Mouse (Mus musculus) neural tube, embryonic 14.5 days (tissue): ENCODE results near the gene Dcun1d4. TPM values are rescaled to one million over a fixed set of nuclear protein-coding genes. Genes with fewer than 3 reads are reported as not detected.

Experiments
- ATAC-seq: fragments of 200-750 bp; cut with Nextera tagmentation; 2 replicates; pipeline ENCODE4 v1.8.0; 2017; ENCODE audit warnings: low read depth, mild to moderate bottlenecking, moderate TSS enrichment, moderate library complexity
- H3K27ac ChIP-seq: fragments of 300-500 bp; sonication (generic); 2 replicates; pipeline ENCODE4 v1.5.1; 2014; ENCODE audit warnings: low read depth, mild to moderate bottlenecking, control low read depth, low read length, moderate library complexity, mixed read lengths
- H3K27me3 ChIP-seq: fragments of 300-500 bp; sonication (generic); 2 replicates; pipeline ENCODE4 v1.6.1; 2014; ENCODE audit warnings: low read length; ENCODE audit not compliant: control insufficient read depth, insufficient read depth
- H3K36me3 ChIP-seq: fragments of 300-500 bp; sonication (generic); 2 replicates; pipeline ENCODE4 v1.6.1; 2014; ENCODE audit warnings: low read length, mixed read lengths; ENCODE audit not compliant: control insufficient read depth, insufficient read depth
- H3K4me1 ChIP-seq: fragments of 300-500 bp; sonication (generic); 2 replicates; pipeline ENCODE4 v1.6.1; 2014; ENCODE audit warnings: low read length; ENCODE audit not compliant: control insufficient read depth, insufficient read depth
- H3K4me2 ChIP-seq: fragments of 300-500 bp; sonication (generic); 2 replicates; pipeline ENCODE4 v1.6.1; 2014; ENCODE audit warnings: mild to moderate bottlenecking, low read depth, low read length, control low read depth
- H3K4me3 ChIP-seq: fragments of 300-500 bp; sonication (generic); 2 replicates; pipeline ENCODE4 v1.5.1; 2014; ENCODE audit warnings: low read depth, low read length, control low read depth, mixed read lengths
- H3K9ac ChIP-seq: fragments of 300-500 bp; sonication (generic); replicated peaks from 2 replicates; pipeline ENCODE4 v1.6.1; 2014; ENCODE audit warnings: low read depth, mild to moderate bottlenecking, control low read depth, low read length, mixed read lengths
- H3K9me3 ChIP-seq: fragments of 300-500 bp; sonication (generic); 2 replicates; pipeline ENCODE4 v1.6.1; 2016; ENCODE audit warnings: low read length; ENCODE audit not compliant: control insufficient read depth
- WGBS: fragments of 180-500 bp; shearing (Covaris S2); extraction: QIAGEN DNeasy Blood & Tissue Kit; methylation state at CpG from one replicate; pipeline ENCODE4 v1.1.7; 2014; 5-methylcytosine and 5-hydroxymethylcytosine counted together
- polyA plus RNA-seq: library from polyadenylated mRNA; unstranded; fragments of >200 nt; fragmentation: Nextera tagmentation; extraction: Ambion mirVana; gene quantifications from 2 replicates; pipeline ENCODE4 v1.2.1, GENCODE M21; 2014

Gene Dcun1d4
- polyA plus RNA-seq, 1 experiment from 2014 or later, result 60.5 TPM

DNA sequence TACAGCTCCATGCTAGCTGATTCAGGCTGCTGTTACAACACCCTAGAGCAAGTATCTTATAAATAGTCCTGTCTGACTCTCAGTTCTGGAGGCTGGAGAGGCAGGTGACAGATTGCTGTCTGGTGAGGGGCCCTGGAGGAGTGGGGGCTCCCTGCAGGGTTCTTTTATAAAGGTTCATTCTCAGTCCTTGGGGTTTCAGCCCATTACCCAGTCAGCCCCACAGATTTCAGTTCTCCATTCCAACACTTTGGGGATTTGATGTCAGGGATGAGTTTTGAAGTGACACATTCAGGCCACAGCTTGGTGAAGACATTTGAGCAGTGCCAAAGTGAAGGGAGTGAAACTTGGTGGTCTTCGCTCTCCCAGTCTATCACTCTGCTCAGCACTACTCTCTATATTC, 31.4 kb downstream of the Dcun1d4 start:
- no peak overlapping the region for H3K4me2 ChIP-seq
- H3K9ac ChIP-seq, result no peak overlapping the region
- no peaks in the 10 kb centered on the region for H3K27me3 ChIP-seq
- H3K9me3 ChIP-seq, result no peaks in the 10 kb centered on the region
- WGBS, result 92% methylated on average over 1 of the region's 1 CpGs
- H3K4me3 ChIP-seq, result no peak overlapping the region
- no peak for ATAC-seq
- H3K4me1 ChIP-seq, result no peaks in the 10 kb centered on the region
- no peak overlapping the region for H3K27ac ChIP-seq
- H3K36me3 ChIP-seq, result peaks cover 22% of the 10 kb centered on the region

DNA sequence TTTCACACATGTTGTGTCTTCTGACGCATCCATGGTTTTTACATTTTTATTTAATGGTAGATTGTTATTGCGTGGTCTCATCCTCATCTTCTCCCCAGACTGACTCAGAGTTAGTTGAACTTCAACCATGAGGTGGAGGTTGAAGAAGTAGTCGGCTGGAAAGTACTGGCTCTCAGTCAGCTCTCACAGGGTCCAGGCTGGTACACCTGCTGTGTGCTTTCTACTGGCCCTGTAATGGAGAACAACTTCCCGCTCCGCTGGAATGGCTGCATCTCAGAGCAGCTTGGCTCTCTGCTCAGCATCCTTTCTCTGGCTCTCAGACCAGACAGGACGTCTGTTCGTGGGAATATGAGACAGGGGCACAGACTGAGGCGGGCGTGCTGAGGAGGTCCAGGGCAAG, 31.9 kb downstream of the Dcun1d4 start:
- 85% methylated on average over 9 of the region's 9 CpGs for WGBS
- no peaks in the 10 kb centered on the region for H3K9me3 ChIP-seq
- no peak overlapping the region for H3K4me3 ChIP-seq
- ATAC-seq, result no peak
- H3K36me3 ChIP-seq, result peaks cover 22% of the 10 kb centered on the region
- H3K9ac ChIP-seq, result no peak overlapping the region
- H3K27ac ChIP-seq, result no peak overlapping the region
- no peak overlapping the region for H3K4me2 ChIP-seq
- no peaks in the 10 kb centered on the region for H3K4me1 ChIP-seq
- no peaks in the 10 kb centered on the region for H3K27me3 ChIP-seq

DNA sequence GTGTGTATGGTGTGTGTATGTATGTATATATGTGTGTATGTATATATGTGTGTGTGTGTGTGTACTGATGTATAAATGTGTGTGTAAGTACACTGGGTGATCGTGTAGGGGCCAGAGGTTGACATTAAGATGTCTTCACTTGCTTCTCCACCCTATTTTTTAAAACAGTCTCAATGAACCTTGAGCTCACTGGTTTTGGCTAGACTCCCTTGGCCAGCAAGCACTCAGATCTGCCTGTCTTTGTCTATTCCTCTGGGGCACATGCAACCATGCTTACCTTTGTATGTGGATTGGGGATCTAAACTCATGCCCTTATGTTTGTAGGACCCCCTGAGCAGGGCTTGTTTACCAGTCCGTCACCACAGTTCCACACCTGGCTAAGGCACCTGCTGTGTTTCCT, 33.4 kb downstream of the Dcun1d4 start:
- ATAC-seq, result no peak
- no peaks in the 10 kb centered on the region for H3K27me3 ChIP-seq
- no peak overlapping the region for H3K4me3 ChIP-seq
- H3K36me3 ChIP-seq, result peaks cover 22% of the 10 kb centered on the region
- no peak overlapping the region for H3K9ac ChIP-seq
- H3K9me3 ChIP-seq, result no peaks in the 10 kb centered on the region
- 91% methylated on average over 2 of the region's 2 CpGs for WGBS
- no peak overlapping the region for H3K4me2 ChIP-seq
- no peaks in the 10 kb centered on the region for H3K4me1 ChIP-seq
- no peak overlapping the region for H3K27ac ChIP-seq

DNA sequence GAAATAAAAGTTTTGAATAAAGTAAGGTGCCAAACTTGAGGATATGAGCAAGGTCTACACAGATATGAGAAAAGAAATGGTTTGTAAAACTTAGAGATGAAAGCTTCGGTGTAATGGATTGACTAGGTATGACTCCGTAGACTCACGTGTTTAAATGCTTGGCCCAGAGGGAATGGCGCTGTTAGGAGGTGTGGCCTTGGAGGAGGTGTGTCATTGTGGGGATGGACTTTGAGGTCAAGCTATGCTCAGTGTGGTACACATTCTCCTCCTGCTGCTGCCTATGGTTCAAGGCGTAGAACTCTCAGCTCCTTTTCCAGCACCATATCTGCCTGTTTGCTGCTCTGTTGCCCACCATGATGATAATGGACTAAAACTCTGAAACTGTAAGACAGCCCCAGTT, 36.5 kb downstream of the Dcun1d4 start:
- H3K9me3 ChIP-seq, result no peaks in the 10 kb centered on the region
- H3K27me3 ChIP-seq, result no peaks in the 10 kb centered on the region
- H3K36me3 ChIP-seq, result peaks cover 14% of the 10 kb centered on the region
- 93% methylated on average over 5 of the region's 5 CpGs for WGBS
- H3K27ac ChIP-seq, result no peak overlapping the region
- no peak overlapping the region for H3K4me2 ChIP-seq
- no peak for ATAC-seq
- H3K9ac ChIP-seq, result no peak overlapping the region
- H3K4me1 ChIP-seq, result no peaks in the 10 kb centered on the region
- H3K4me3 ChIP-seq, result no peak overlapping the region

DNA sequence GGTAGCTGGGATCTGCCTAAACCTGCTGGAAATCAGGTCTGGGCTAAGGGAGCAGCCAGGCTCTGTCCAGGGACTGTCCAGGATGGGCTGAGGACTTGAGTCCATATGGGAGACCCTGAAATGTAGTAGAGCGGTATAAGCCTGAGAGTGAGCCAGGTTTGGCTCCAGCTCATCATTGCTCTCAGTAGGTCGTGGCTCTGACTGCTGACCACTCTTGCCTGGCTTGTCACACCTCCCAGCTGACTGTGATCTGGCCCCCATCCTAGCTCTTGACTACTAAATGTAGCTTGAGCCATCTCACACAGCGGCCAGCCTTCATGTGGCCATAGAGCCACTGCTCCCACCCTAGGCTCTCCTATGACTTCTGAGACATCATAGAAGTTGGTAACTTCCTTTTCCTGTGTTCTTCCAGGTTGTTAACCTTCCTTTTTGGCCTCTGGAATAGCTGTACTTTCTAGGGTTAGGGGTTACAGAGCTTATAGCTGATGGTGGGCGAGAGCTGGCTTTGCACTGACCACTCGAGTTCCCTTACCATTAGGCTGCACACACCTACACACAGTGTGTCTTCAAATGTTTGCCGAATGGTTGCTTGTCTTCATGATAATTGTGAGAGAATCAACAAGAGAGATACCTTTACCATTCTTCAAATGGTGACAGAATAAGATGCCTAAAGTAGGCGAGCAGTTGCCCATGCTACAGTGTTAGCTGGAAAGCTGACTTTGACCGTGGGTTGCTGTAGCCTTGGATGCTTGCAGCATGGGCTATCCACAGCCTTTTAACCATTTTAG, 37.8 kb downstream of the Dcun1d4 start:
- Histone ChIP-seq H3K4me3 (no peak overlapping the region), H3K36me3 (peaks cover 12% of the 10 kb centered on the region), H3K9me3 (no peaks in the 10 kb centered on the region), H3K27me3 (no peaks in the 10 kb centered on the region), H3K4me2 (no peak overlapping the region), H3K9ac (no peak overlapping the region), H3K27ac (no peak overlapping the region), H3K4me1 (no peaks in the 10 kb centered on the region)
- 96% methylated on average over 8 of the region's 8 CpGs for WGBS
- ATAC-seq, result no peak

DNA sequence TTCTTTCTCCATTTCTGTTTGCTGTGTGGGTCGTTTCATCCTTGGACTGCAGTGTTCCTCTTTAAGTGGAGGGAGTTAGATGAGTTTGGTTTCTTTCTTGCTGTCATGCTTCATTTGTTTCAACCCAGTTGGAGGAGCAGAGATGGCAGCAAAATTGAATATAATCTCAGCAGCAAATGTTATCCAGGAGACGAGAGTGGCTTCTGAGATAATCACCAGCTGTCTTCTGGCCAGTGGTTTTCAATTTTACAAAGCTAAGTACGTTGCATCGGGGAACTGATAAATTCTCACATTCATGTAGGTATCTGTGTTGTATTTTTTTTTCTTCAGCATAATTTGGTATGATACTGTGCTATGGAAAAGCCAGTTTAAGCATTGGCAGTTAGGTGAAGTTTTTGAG, 40.0 kb downstream of the Dcun1d4 start:
- Histone ChIP-seq H3K27ac (no peak overlapping the region), H3K4me3 (no peak overlapping the region), H3K27me3 (no peaks in the 10 kb centered on the region), H3K4me2 (no peak overlapping the region), H3K9me3 (no peaks in the 10 kb centered on the region), H3K9ac (no peak overlapping the region), H3K4me1 (no peaks in the 10 kb centered on the region), H3K36me3 (peaks cover 7% of the 10 kb centered on the region; the same call in 1 of the 2 replicates)
- no peak for ATAC-seq
- WGBS, result 77% methylated on average over 4 of the region's 4 CpGs

DNA sequence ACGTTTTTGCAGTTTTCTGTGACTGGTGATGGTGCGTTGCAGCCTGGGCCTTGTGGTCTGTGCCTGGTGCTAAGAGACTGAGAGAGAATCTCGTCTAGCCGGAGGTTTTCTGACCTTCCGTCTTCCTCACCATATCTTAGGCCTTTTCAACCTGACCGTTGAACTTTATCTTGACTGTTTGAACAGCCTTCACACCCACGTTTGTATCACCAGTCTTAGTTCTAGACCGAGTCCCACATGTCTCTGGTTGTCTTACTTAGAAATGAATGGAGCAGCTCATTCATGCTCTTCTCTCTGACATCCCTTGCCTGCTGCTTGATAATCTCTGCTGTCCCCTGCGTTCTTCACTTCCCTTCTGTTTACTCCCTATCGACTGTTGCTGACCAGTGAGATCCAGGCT, 42.4 kb downstream of the Dcun1d4 start:
- no peak for ATAC-seq
- Histone ChIP-seq H3K27ac (no peak overlapping the region), H3K9ac (no peak overlapping the region), H3K9me3 (no peaks in the 10 kb centered on the region), H3K4me1 (no peaks in the 10 kb centered on the region), H3K36me3 (peaks cover 19% of the 10 kb centered on the region; the same call in 1 of the 2 replicates), H3K4me2 (no peak overlapping the region), H3K4me3 (no peak overlapping the region), H3K27me3 (no peaks in the 10 kb centered on the region)
- WGBS, result 90% methylated on average over 10 of the region's 10 CpGs

DNA sequence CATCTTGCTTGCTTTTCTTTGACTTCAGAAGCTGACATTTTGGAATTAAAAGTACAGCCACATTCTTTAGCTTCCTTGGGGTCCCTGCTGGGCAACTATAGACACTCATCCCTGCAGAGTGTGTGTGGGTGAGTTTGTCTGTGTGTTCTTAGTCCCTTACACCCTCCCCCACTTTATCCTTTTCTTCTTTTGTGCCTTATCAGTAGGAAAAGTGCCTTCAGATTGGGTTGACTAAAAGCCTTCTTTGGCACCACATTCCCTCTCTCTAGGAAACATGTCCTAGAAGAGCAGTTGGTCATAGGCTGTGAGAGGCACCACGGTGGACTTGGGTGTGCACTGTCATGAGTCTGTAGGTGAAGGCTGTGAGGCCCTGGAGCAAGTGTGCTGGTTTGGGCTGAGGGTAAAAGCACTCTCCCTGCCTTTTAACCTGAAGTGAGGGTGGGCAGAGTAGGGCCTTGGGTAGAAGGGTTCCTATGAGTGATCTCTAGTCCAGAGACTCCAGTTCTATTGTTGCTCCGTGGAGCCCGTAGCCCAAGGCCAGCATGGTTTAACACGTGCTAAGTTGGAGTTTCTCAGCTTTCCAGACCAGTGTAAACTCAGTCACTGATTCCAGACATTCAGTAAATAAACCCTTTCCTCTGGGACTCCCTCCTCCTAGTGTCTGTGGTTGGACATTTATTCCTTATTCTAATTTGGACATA, 43.6 kb downstream of the Dcun1d4 start:
- no peak overlapping the region for H3K9ac ChIP-seq
- WGBS, result 90% methylated on average over 4 of the region's 4 CpGs

DNA sequence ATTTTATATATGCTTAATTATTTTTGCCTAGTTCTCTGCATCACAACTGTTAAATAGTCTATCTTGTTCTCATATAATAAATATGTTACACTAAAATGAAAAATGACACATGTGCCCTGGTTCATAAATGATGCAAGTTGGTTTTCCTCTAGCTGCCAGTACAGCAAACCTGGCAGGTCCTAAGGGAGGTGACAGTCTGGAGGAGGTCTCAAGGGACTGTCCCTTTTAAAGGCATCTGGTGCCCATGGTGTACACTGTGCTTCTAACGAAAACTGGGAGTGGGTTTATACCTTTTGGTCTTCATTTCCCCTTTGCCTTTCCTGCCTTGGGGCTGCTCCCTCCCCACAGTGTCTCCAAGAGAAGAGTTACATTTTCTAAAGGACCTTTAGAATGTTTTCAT, 51.4 kb downstream of the Dcun1d4 start:
- H3K4me3 ChIP-seq, result no peak overlapping the region
- H3K36me3 ChIP-seq, result no peaks in the 10 kb centered on the region
- H3K27ac ChIP-seq, result no peak overlapping the region
- H3K9ac ChIP-seq, result no peak overlapping the region
- no peaks in the 10 kb centered on the region for H3K4me1 ChIP-seq
- ATAC-seq, result no peak
- no peak overlapping the region for H3K4me2 ChIP-seq
- WGBS, result 84% methylated on average over 1 of the region's 1 CpGs
- no peaks in the 10 kb centered on the region for H3K27me3 ChIP-seq
- H3K9me3 ChIP-seq, result no peaks in the 10 kb centered on the region

More for the DNA sequence above, 43.6 kb downstream of the Dcun1d4 start:
- H3K9me3 ChIP-seq, result no peaks in the 10 kb centered on the region
- no peak overlapping the region for H3K4me2 ChIP-seq
- H3K4me3 ChIP-seq, result no peak overlapping the region
- no peak for ATAC-seq
- H3K4me1 ChIP-seq, result no peaks in the 10 kb centered on the region
- H3K36me3 ChIP-seq, result peaks cover 19% of the 10 kb centered on the region; the same call in 1 of the 2 replicates
- no peak overlapping the region for H3K27ac ChIP-seq
- H3K27me3 ChIP-seq, result no peaks in the 10 kb centered on the region
